Mouse (Mus musculus): ENCODE data around the gene Nav2. TPM values are rescaled to one million over a fixed set of nuclear protein-coding genes. Genes with fewer than 3 reads are reported as not detected.

The Nav2 gene
- total RNA-seq, 2 experiments from 2014 or later, result 71.1 to 81.0 TPM

DNA sequence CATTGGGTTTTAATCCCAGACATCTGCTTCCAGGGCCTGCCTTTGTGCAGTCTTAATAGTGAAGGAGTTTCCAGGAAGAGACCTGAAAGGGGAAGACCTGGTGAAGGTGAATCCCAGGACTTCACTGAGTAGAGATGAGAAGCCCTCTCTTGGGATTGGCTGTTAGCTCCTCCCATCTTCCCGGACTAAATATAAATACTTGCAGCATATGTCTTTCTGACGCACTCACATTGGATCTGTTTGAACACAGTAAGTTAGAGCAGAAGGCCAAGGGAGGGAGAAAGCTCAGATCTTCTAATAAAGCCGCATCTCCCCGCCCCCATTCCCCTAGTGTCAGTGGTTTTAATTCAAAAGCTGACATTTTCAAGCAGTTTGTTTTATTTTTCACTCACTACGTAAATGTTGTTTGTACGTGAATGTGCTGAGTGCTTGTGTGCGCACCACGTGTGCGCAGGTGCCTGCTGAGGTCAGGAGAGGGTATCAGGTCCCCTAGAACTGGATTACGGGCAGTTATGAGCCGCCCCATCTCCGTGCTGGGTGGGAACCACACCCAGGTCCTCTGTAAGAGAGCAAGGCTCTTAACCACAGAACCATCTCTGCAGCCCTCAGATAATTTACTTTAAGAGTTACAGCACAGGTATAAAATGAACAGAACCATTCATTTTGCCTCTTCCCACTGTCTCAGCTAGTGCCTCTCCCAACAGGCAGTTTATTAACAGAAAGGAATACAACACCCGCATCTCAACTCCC lies 365.6 kb downstream of the Nav2 start:
- no peak for DNase-seq (ENCODE audit: low spot score in 2 of 2)

GRCm38 (mm10) chr7:49274676-49275075 lies 366.2 kb downstream of the Nav2 start:
- DNase-seq (ENCODE audit: low spot score in 2 of 2), result no peak

DNA sequence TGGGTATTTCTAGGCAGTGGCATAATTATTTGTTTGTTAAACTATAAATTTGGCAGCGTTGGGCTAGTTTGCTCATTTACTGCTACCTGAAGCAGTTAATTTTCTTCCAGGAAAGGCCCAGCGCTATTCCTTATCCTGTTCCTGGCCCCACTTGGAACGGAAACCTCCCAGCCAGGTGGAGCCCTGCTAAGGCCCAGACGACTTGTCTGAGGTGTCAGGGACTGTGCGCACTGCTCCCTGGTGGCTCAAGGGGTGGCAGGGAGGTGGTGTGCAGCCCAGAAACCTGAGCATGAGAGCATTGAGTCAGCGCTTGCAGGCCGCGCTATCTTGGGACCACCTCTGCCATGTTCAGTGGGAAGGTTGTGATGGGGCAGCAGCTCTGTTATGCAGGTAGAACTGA lies 367.6 kb downstream of the Nav2 start:
- no peak for DNase-seq (ENCODE audit: low spot score in 2 of 2)

- peak; percentile 43 to 62 for DNase-seq (ENCODE audit: low spot score in 2 of 2)
Measured at GRCm38 (mm10) chr7:49277685-49278084, 369.2 kb downstream of the Nav2 start.

DNA sequence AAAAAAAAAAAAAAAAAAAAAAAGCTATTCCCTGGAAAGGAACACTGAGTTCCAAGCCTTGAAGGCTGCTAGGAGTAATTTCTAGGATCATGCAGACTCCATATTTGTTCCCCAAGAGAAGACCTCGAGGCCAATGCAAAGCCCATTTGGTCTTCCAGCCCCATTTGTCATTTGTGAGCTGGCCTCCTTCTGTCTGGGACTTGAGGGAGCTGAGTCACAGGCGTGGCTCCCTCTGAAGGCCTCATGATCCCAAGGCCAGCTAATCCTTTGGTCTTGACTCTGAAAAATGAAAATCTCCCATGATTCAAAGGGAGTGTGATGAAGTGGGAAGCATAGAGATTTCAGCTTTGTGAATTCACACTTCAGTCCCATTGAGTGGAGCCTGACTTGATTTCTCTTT lies 370.0 kb downstream of the Nav2 start:
- DNase-seq (ENCODE audit: low spot score in 2 of 2), result no peak

DNA sequence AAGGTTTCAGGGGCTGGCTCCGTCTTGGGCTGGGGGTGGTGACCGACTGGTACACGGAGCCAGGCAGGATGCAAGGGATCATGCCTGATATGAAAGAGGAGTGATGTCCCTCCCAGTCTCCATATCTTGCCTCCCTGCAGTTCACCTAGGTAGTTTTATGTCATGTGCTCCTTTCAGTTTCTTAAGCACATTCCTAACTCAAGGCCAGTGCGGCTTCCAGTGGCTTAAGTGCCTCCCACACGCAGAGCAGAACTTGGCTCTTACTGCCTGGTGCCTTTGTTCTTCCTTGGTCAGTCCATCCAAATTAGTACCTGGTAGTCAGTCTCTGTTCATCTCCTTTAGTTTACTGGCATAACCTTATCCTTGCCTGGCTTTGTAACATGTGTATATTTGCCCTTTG lies 371.9 kb downstream of the Nav2 start:
- DNase-seq (ENCODE audit: low spot score in 2 of 2), result no peak

- no peak for DNase-seq (ENCODE audit: low spot score in 2 of 2)
Measured at GRCm38 (mm10) chr7:49282446-49282845, 373.9 kb downstream of the Nav2 start.

- DNase-seq (ENCODE audit: low spot score in 2 of 2), result no peak
Measured at GRCm38 (mm10) chr7:49283507-49284361, 375.2 kb downstream of the Nav2 start.

DNA sequence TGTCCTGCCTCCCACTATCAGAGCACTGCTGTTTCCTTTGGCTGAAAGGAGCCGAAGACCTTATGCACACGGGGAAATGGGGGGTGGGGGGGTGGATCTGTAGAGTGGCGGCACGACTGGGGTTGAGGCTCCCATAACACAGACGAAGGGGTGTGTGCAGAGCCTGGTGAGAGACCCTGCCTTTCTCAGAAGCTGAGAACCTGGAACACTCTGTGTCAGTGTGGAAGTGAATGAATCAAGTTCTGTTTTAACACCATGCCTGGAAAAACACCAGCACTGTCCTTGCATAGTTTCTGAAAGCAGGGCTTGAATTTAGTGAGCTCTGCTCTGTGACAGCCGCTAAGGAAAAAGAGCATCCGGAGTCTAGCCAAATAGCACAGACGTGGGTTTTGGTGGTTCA lies 379.7 kb downstream of the Nav2 start:
- DNase-seq (ENCODE audit: low spot score in 2 of 2), result peak; percentile 35 to 37

GRCm38 (mm10) chr7:49290308-49290707 lies 381.8 kb downstream of the Nav2 start:
- no peak for DNase-seq (ENCODE audit: low spot score in 2 of 2)

DNA sequence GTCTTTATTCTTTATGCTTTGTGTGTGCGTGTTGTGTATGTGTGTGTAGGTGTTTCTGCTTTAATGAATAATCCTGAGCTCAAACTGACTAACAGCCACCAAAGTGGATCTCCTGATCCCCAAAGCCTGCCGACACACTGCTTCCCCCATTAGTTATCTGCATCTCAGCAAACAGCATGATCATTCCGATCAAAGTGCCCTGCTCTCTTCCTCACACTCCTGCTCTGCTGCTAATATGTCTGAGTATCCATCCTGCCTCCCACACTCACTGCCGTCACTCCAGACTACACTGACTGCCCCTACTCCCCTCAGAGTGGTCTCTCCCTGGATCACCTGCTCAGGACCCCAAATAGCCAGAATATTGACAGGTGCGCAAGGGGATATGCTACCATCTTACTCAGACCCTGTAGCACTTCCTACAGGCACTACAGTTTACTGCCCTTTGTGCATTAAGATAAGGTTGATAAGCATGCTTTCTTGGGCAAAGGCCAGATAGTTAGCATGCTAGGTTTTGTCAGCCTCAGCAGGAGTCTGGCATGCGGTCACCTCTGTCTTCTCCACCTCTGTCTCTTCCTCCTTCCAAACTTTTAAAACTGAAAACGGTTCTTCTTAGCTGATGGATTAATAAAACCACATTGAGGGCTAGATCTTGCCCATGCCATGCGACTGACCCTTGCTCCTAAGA lies 382.8 kb downstream of the Nav2 start:
- no peak for DNase-seq (ENCODE audit: low spot score in 2 of 2)

GRCm38 (mm10) chr7:49297148-49297547 lies 388.6 kb downstream of the Nav2 start:
- no peak for DNase-seq (ENCODE audit: low spot score in 2 of 2)

DNA sequence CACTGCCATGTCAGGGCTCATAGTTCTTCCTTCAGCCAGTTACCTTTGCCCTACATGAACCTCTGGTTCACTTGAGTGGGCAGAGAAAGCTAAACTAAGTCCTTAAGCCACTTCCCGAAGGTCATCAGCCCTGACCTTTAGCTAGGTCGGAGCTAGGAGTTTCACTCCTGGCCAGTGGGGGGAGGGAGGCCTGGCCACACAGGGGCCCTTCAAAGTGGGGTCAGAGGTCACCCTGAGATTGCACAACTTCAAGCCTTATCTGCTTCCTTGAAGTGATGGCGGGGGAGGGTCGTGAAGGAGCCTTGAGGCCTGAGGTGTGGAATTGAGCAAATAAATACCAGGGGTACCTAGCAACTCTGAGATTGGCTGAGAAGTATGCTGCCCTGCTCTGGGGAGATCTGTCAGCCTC lies 389.9 kb downstream of the Nav2 start:
- no peak for DNase-seq (ENCODE audit: low spot score in 2 of 2)

GRCm38 (mm10) chr7:49301487-49301886 lies 393.0 kb downstream of the Nav2 start:
- DNase-seq (ENCODE audit: low spot score in 2 of 2), result no peak

DNA sequence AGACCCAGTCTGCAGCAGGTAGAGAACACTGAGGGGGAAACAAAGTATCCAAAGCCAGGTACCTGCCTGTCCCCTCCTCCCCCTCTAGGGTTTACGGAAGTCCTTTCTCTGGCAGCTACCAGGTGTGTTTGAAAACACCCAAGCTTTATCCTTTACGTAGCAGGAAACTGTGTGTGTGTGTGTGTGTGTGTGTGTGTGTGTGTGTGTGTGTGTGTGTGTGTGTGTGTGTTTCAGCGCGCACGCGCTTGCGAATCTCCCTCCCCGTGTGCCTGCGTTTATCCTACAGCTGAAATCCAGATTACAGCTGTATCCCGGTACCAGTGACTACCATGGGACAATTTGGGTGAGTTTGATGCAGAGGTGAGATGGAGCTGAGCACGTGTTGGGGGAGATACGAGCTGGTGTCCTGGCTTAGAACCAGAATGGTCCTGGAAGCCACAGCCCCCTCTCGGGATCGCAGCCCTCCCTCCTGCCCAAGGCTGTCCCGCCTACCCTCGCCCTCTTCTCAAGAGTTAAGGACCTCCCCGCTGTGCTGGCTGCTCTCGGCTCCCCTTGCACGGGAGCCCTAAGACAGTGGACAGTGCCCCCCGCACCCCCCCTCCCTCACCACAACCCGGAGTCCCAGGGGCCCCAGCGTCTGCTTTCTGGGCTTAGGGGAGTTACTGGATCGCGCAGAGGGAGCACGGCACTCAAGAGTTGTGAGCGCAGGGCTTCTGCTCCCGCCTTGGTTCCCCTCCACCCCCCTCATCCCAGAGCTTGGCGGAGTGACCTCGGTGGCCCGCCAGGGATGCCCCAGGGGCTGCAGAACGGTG lies 395.3 kb downstream of the Nav2 start:
- DNase-seq (ENCODE audit: low spot score in 2 of 2), result no peak

- no peak for DNase-seq (ENCODE audit: low spot score in 2 of 2)
Measured at GRCm38 (mm10) chr7:49307717-49308116, 399.2 kb downstream of the Nav2 start.

GRCm38 (mm10) chr7:49309746-49310145 lies 401.2 kb downstream of the Nav2 start:
- DNase-seq (ENCODE audit: low spot score in 2 of 2), result no peak

DNA sequence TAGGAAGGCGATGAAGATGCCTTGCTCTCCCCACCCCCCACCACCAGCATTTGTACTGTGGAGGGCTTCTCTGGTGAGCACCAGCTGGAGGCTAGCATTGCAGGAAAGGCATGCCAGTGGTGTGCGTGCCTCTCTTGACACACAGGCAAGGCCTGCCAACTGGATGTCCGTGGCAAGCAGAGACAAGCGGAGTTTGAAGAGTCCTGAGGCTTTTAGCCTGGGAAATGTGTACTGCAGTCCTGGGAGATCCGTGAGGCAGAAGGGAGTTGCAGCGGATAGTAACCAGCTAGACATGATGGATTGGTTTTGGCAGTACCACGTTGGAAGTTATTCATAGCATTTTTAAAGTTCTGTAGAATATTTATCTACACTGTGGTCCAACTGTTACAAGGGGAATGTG lies 405.4 kb downstream of the Nav2 start:
- no peak for DNase-seq (ENCODE audit: low spot score in 2 of 2)

GRCm38 (mm10) chr7:49315033-49315432 lies 406.5 kb downstream of the Nav2 start:
- no peak for DNase-seq (ENCODE audit: low spot score in 2 of 2)

DNA sequence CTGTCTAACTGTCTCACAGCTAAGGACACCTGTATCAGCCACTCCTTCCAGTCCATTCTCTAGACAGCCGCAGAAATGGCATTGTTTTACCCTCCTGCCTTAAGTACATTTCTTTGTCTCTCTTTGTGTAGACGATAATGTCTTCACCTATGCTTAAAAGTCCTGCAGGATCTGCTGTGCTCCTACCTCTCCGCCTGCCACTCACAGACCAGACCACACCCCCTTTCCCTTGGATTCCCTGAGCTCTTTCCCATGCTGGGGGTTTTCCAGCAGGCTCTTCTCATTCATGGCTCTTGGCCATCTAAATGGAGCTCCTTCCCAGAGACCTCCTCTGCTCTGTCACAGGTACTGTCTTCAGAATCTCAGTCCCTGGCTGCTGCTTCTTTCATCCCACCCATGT lies 408.1 kb downstream of the Nav2 start:
- no peak for DNase-seq (ENCODE audit: low spot score in 2 of 2)

All from left cerebral cortex, adult 18-20 months (tissue).